Mouse (Mus musculus): ENCODE measurements around the gene Ivns1abp. TPM values are rescaled to one million over a fixed set of nuclear protein-coding genes. Genes with fewer than 3 reads are reported as not detected.

Ivns1abp gene
- total and polyA plus RNA-seq, 3 experiments = 182 to 1,435 (median 899) TPM

- H3K9me3 ChIP-seq (replicated peaks) = no peaks in the 10 kb centered on the region
- ATAC-seq (ENCODE audit: extremely low read depth, insufficient number of reproducible peaks, low FRiP score, poor library complexity, severe bottlenecking) (no peak), DNase-seq (ENCODE audit: low spot score) (no peak)
- peaks cover 3% of the 10 kb centered on the region; the same call in 1 of the 2 replicates for H3K4me1 ChIP-seq (ENCODE audit: insufficient read depth, low read depth, low read length)
- H3K36me3 ChIP-seq (replicated peaks) = peaks cover 71% of the 10 kb centered on the region
- no peak for TF ChIP-seq POLR2AphosphoS5 (IDR thresholded peaks at IDR 0.05; ENCODE audit: insufficient replicate concordance, low read depth, low read length)
- no peak for TF ChIP-seq GATA2 (IDR thresholded peaks at IDR 0.05; ENCODE audit: borderline replicate concordance, low read depth, low read length)
- no peak for TF ChIP-seq GATA1 (IDR thresholded peaks at IDR 0.05; ENCODE audit: borderline replicate concordance, low read length)
- no peak for TF ChIP-seq TAL1 (conservative IDR thresholded peaks at IDR 0.05; ENCODE audit: low read depth, low read length)
- no peak for TF ChIP-seq CTCF (IDR thresholded peaks at IDR 0.05; ENCODE audit: low read depth, low read length)
- H3K27me3 ChIP-seq (ENCODE audit: insufficient read depth, low read length) = no peaks in the 10 kb centered on the region
- H3K4me3 ChIP-seq (ENCODE audit: low read depth, low read length) = no peak overlapping the region
Observed at GRCm38 (mm10) chr1:151371543-151371942, 27.3 kb downstream of the Ivns1abp start.

DNA sequence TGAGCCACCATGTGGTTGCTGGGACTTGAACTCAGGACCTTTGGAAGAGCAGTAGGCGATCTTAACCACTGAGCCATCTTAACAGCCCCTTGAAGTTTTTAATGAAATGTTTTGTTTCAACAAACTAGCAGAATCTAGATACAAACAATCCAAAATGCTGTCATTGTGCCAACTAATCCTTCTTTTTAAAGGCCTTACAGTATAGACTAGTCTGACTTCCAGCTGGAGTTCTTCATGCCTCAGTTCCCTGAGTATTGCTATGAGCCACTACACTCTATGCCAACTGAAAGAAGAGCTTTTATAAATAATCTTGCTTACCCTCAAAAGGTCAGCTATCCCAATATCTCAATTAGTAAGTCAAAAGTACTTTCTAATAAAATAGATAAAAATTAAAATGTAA, 28.5 kb downstream of the Ivns1abp start:
- no peak for DNase-seq (ENCODE audit: low spot score)
- Histone ChIP-seq H3K4me1 (ENCODE audit: insufficient read depth, low read depth, low read length) (no peaks in the 10 kb centered on the region), H3K9me3 (replicated peaks) (no peaks in the 10 kb centered on the region), H3K27me3 (ENCODE audit: insufficient read depth, low read length) (no peaks in the 10 kb centered on the region), H3K36me3 (replicated peaks) (peaks cover 66% of the 10 kb centered on the region), H3K4me3 (ENCODE audit: low read depth, low read length) (no peak overlapping the region)
- TF ChIP-seq POLR2AphosphoS5 (IDR thresholded peaks at IDR 0.05; ENCODE audit: insufficient replicate concordance, low read depth, low read length) = no peak
- no peak for TF ChIP-seq TAL1 (conservative IDR thresholded peaks at IDR 0.05; ENCODE audit: low read depth, low read length)
- no peak for TF ChIP-seq GATA1 (IDR thresholded peaks at IDR 0.05; ENCODE audit: borderline replicate concordance, low read length)
- TF ChIP-seq GATA2 (IDR thresholded peaks at IDR 0.05; ENCODE audit: borderline replicate concordance, low read depth, low read length) = no peak
- no peak for TF ChIP-seq CTCF (IDR thresholded peaks at IDR 0.05; ENCODE audit: low read depth, low read length)
- no peak for ATAC-seq (ENCODE audit: extremely low read depth, insufficient number of reproducible peaks, low FRiP score, poor library complexity, severe bottlenecking)

GRCm38 (mm10) chr1:151377353-151377752, 33.1 kb downstream of the Ivns1abp start:
- no peak for TF ChIP-seq CTCF (IDR thresholded peaks at IDR 0.05; ENCODE audit: low read depth, low read length)
- TF ChIP-seq GATA1 (IDR thresholded peaks at IDR 0.05; ENCODE audit: borderline replicate concordance, low read length) = no peak
- no peak for TF ChIP-seq POLR2AphosphoS5 (IDR thresholded peaks at IDR 0.05; ENCODE audit: insufficient replicate concordance, low read depth, low read length)
- no peak for TF ChIP-seq GATA2 (IDR thresholded peaks at IDR 0.05; ENCODE audit: borderline replicate concordance, low read depth, low read length)
- no peak for TF ChIP-seq TAL1 (conservative IDR thresholded peaks at IDR 0.05; ENCODE audit: low read depth, low read length)
- H3K36me3 ChIP-seq (replicated peaks) = peaks cover 62% of the 10 kb centered on the region
- no peaks in the 10 kb centered on the region for H3K27me3 ChIP-seq (ENCODE audit: insufficient read depth, low read length)
- H3K9me3 ChIP-seq (replicated peaks) = no peaks in the 10 kb centered on the region
- H3K4me3 ChIP-seq (ENCODE audit: low read depth, low read length) = no peak overlapping the region
- no peaks in the 10 kb centered on the region for H3K4me1 ChIP-seq (ENCODE audit: insufficient read depth, low read depth, low read length)
- ATAC-seq (ENCODE audit: extremely low read depth, insufficient number of reproducible peaks, low FRiP score, poor library complexity, severe bottlenecking) (no peak), DNase-seq (ENCODE audit: low spot score) (no peak)

- Histone ChIP-seq H3K4me1 (ENCODE audit: insufficient read depth, low read depth, low read length) (no peaks in the 10 kb centered on the region), H3K9me3 (replicated peaks) (no peaks in the 10 kb centered on the region), H3K4me3 (ENCODE audit: low read depth, low read length) (no peak overlapping the region), H3K27me3 (ENCODE audit: insufficient read depth, low read length) (no peaks in the 10 kb centered on the region), H3K36me3 (replicated peaks) (peaks cover 48% of the 10 kb centered on the region)
- DNase-seq (ENCODE audit: low spot score) (no peak), ATAC-seq (ENCODE audit: extremely low read depth, insufficient number of reproducible peaks, low FRiP score, poor library complexity, severe bottlenecking) (0 out of 2 replicates have a peak, but pooled peaks have one; percentile 34)
- TF ChIP-seq GATA2 (IDR thresholded peaks at IDR 0.05; ENCODE audit: borderline replicate concordance, low read depth, low read length) (no peak), POLR2AphosphoS5 (IDR thresholded peaks at IDR 0.05; ENCODE audit: insufficient replicate concordance, low read depth, low read length) (no peak), GATA1 (IDR thresholded peaks at IDR 0.05; ENCODE audit: borderline replicate concordance, low read length) (no peak), TAL1 (conservative IDR thresholded peaks at IDR 0.05; ENCODE audit: low read depth, low read length) (no peak), CTCF (IDR thresholded peaks at IDR 0.05; ENCODE audit: low read depth, low read length) (no peak)
Observed at GRCm38 (mm10) chr1:151390029-151390428, 45.8 kb downstream of the Ivns1abp start.

DNA sequence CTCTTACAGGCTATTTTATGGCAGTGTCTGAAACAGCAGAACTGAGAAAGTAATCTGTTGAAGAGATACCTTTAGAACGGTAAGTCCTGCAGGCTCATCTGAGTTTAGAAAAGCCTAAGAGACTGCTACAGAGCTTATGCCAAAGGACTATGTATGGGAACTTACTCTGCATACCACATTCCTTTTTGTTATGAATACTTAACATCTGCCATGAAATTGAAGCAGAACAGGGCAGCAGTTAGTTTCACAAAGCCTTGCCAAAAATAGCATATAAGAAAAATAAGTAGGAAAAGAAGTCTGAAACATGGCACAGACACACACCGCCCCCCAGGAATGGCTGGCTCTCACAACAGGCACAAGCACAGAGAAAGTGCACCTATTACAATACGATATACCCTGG, 65.5 kb downstream of the Ivns1abp start:
- Histone ChIP-seq H3K4me1 (ENCODE audit: insufficient read depth, low read depth, low read length) (no peaks in the 10 kb centered on the region), H3K36me3 (replicated peaks) (peaks cover 53% of the 10 kb centered on the region), H3K9me3 (replicated peaks) (no peaks in the 10 kb centered on the region), H3K4me3 (ENCODE audit: low read depth, low read length) (no peak overlapping the region), H3K27me3 (ENCODE audit: insufficient read depth, low read length) (no peaks in the 10 kb centered on the region)
- DNase-seq (ENCODE audit: low spot score) (no peak), ATAC-seq (ENCODE audit: extremely low read depth, insufficient number of reproducible peaks, low FRiP score, poor library complexity, severe bottlenecking) (no peak)
- TF ChIP-seq GATA1 (IDR thresholded peaks at IDR 0.05; ENCODE audit: borderline replicate concordance, low read length) (no peak), GATA2 (IDR thresholded peaks at IDR 0.05; ENCODE audit: borderline replicate concordance, low read depth, low read length) (no peak), POLR2AphosphoS5 (IDR thresholded peaks at IDR 0.05; ENCODE audit: insufficient replicate concordance, low read depth, low read length) (no peak), TAL1 (conservative IDR thresholded peaks at IDR 0.05; ENCODE audit: low read depth, low read length) (no peak), CTCF (IDR thresholded peaks at IDR 0.05; ENCODE audit: low read depth, low read length) (no peak)

Other genes starting within 250 kb of the Ivns1abp start
- 10.1 and 13.5 TPM in 2 replicates for gene Gm47985, start 161.9 kb upstream of the Ivns1abp start, total RNA-seq (2014; fragmentation: Nextera tagmentation)
- gene Gm47985, start 161.9 kb upstream of the Ivns1abp start, total RNA-seq (2017) = 4.3 and 4.8 TPM in 2 replicates
- 1.4 and 2.0 TPM in 2 replicates for gene Gm47985, start 161.9 kb upstream of the Ivns1abp start, polyA plus RNA-seq (2012)
- 8.3 and 14.5 TPM in 2 replicates for gene Gm8947, start 152.1 kb upstream of the Ivns1abp start, total RNA-seq (2014; fragmentation: Nextera tagmentation)
- gene Gm8947, start 152.1 kb upstream of the Ivns1abp start, total RNA-seq (2017) = 3.4 and 4.8 TPM in 2 replicates
- gene Gm8947, start 152.1 kb upstream of the Ivns1abp start, polyA plus RNA-seq (2012) = 0.56 and 0.67 TPM in 2 replicates
- gene Gm47995, start 146.0 kb upstream of the Ivns1abp start, total RNA-seq (2014; fragmentation: Nextera tagmentation) = 27.2 and 31.3 TPM in 2 replicates
- gene Gm47995, start 146.0 kb upstream of the Ivns1abp start, total RNA-seq (2017) = 7.3 and 9.3 TPM in 2 replicates
- 3.6 and 4.1 TPM in 2 replicates for gene Gm47995, start 146.0 kb upstream of the Ivns1abp start, polyA plus RNA-seq (2012)
- gene 3110040M04Rik, start 140.4 kb upstream of the Ivns1abp start, total RNA-seq (2014; fragmentation: Nextera tagmentation) = 4.4 and 13.5 TPM in 2 replicates
- 5.3 and 5.9 TPM in 2 replicates for gene 3110040M04Rik, start 140.4 kb upstream of the Ivns1abp start, total RNA-seq (2017)
- 2.4 and 3.7 TPM in 2 replicates for gene 3110040M04Rik, start 140.4 kb upstream of the Ivns1abp start, polyA plus RNA-seq (2012)
- 7.4 and 8.8 TPM in 2 replicates for gene Gm47996, start 134.3 kb upstream of the Ivns1abp start, total RNA-seq (2014; fragmentation: Nextera tagmentation)
- gene Gm47996, start 134.3 kb upstream of the Ivns1abp start, total RNA-seq (2017) = 2.6 and 4.9 TPM in 2 replicates
- gene Gm47996, start 134.3 kb upstream of the Ivns1abp start, polyA plus RNA-seq (2012) = 0.86 and 1.3 TPM in 2 replicates
- 118 and 152 TPM in 2 replicates for gene Swt1, start 84.0 kb downstream of the Ivns1abp start, total RNA-seq (2014; fragmentation: Nextera tagmentation)
- 58.9 and 70.8 TPM in 2 replicates for gene Swt1, start 84.0 kb downstream of the Ivns1abp start, total RNA-seq (2017)
- gene Swt1, start 84.0 kb downstream of the Ivns1abp start, polyA plus RNA-seq (2012) = 0.76 and 1.3 TPM in 2 replicates
- gene Trmt1l, start 84.1 kb downstream of the Ivns1abp start, total RNA-seq (2014; fragmentation: Nextera tagmentation) = 132 and 147 TPM in 2 replicates
- gene Trmt1l, start 84.1 kb downstream of the Ivns1abp start, total RNA-seq (2017) = 62.4 and 69.9 TPM in 2 replicates
- gene Trmt1l, start 84.1 kb downstream of the Ivns1abp start, polyA plus RNA-seq (2012) = 21.2 and 23.5 TPM in 2 replicates
- gene Rnf2, start 156.5 kb downstream of the Ivns1abp start, total RNA-seq (2014; fragmentation: Nextera tagmentation) = 192 and 210 TPM in 2 replicates
- gene Rnf2, start 156.5 kb downstream of the Ivns1abp start, total RNA-seq (2017) = 161 and 166 TPM in 2 replicates
- gene Rnf2, start 156.5 kb downstream of the Ivns1abp start, polyA plus RNA-seq (2012) = 74.5 and 92.5 TPM in 2 replicates
- gene Fam129a, start 226.7 kb downstream of the Ivns1abp start, total RNA-seq (2014; fragmentation: Nextera tagmentation) = not detected in 2 replicates
- 0.06 and 0.60 TPM in 2 replicates for gene Fam129a, start 226.7 kb downstream of the Ivns1abp start, total RNA-seq (2017)
- not detected in 2 replicates for gene Fam129a, start 226.7 kb downstream of the Ivns1abp start, polyA plus RNA-seq (2012)

All from G1E (cell line).